Mouse (Mus musculus) kidney, postnatal 36 days (tissue): Measurements from ENCODE around the gene Tbx6.
A peak's percentile ranks its signal among the peaks of the same experiment; 100 is the strongest.

Experiments
- DNase-seq, 2 experiments: peaks; one replicate each; pipeline ENCODE4 v3.0.0; 2021 to 2022; ENCODE audit warnings: mixed read lengths in 2 of 2

The Tbx6 gene

DNA sequence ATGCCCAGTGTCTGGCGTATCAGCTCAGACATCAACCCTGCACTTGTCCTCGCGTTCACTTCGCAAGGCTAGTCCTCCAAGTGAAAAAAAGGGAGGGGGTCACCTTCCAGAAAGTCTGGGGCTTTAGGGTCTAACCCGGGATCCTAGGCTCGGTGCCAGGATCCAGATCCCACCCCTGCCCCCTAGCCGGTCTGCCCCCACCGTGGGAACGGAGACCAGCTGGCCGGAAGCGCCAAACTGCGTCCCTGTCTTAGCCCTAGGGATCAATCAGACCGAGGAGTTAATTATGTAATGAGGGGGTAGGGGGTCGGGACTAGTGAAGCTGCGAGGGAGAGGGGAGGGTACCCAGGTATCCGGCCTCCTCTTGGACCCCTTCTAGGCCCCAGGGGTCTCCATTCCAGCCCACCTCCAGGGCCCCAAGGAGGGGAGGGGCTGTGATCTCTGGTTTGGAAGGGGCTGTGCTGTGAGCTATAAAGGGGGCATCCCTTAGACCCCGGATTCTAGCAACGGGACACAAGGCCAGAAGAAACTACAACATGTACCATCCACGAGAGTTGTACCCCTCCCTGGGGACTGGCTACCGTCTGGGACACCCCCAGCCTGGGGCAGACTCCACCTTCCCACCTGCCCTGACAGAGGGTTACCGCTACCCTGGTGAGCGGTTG is at the start of gene Tbx6:
Gene Tbx6 (plus strand): TSS at position 513 of the 665 bp plus-strand sequence.
- peak in 1 of 2 experiments; percentile 42 for DNase-seq

DNA sequence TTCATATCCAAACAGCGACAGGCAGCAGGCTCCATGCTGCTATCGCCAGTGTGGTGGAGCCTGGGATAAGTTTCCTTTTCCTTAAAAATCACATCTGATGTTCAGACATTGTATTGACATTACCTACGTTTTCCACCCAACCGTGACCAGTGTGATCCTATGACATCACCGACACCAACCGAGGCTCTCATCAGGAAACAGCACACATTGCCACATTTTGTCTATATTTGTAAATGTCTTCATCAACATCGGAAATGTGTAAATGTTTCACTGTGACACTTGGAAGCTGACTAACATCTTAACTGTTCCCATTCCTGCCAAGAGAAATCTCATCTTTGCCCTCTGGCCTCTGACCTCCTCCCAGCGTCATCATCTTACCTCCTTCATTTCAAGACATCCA is 45.2 kb upstream of the Tbx6 start:
- no peak for DNase-seq

DNA sequence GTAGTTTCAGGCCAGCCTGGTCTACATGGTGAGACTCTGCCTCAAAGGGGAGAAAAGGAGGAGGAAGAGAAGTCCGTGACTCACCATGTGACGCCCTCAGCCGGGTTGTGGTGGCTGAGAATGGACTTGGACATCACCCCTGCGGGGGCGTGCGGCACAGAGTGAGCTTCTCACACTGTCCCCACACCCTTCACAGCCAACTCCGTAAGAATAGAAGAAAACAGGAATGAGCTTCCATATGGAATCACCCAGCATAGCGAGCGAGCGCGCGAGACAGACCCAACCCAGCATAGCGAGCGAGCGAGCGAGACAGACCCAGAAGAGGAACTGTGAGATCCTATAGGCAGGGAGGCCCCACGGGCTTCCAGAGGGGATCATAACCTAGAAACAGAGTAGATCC is 41.7 kb upstream of the Tbx6 start:
- DNase-seq = no peak

DNA sequence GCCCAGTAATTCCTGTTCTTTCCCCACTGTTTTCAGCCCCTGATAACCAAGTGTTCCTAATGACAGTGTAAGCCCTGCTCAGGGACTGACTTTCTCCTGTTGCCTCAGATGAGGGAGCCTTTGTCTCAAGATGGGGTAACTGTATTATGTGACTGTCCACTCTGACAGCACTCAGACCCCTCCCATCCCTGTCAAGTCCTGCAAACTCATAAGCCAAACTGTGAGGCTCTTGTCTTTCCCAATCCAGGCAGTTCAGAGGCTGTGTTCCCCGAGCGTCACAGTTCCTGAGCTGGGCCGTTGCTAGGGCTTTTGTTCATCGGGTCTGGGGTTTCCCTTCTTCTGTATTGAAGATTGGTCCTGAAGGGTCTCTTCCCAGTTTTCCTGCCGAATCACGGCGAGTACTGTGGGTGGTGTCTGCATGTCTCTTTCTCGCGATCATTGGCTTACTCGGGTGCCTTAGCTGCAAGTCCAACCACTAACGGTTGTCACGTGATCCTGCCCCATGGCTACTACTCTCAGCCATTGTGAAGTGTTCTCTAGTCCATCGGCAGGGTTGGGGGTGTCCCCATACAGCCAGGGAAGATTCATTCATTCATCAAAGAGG is 41.0 kb upstream of the Tbx6 start:
- no peak for DNase-seq

DNA sequence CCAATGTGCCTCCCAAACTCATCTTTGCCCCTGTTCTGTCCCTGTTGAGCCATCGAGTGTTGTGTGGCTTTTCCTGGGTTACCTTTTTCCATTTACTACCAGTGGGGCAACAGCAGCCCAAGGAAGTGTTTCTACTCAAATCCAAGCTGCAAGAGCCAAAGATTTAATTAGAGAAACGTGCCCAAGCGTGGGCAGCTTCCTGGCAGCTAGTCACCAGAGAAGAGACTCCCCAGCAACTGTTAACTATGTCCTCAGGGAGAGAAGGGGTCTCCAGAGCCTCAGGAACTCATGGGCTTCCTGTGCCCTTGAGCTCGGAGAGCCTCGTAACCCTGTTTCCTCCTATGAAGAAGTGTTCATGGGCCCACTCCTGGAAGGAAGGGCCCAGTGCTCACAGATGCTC is 40.3 kb upstream of the Tbx6 start:
- no peak for DNase-seq

DNA sequence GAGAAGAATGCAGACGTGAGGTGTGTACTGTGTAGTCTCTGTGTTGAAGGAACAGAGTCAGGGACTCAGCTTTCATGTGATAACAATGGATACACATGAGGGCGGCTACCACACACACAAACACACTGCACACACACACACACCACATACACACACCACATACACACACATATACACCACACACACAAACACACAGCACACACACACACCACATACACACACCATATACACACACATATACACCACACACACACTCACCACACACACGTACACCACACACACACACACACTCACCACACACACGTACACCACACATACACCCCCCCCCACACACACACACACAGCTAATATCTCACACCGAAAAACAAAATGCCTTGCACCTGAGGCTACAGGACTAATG is 39.8 kb upstream of the Tbx6 start:
- DNase-seq = no peak

DNA sequence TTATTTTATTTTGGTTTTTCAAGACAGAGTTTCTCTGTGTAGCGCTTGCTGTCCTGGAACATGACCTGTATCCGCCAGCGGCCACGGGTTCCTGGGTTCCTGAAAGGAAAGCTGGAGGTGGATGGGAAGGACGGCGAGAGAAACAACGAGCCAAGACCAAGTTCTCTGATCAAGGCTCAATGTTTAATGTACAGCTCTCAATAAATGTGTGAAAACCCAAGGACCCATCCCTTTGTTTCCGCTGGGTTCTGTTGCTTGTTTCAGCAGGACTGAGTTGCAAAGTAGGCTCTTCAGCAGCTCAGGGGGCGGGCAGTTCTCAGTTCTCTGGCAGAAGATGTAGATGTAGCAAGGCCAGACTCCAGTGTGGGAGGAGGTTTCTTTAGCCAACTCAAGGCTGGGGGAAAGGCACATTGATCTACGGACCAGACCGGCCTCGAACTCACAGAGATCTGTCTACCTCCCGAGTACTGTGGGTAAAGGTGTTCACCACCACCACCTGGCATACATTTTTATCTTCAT is 39.3 kb upstream of the Tbx6 start:
- no peak for DNase-seq

DNA sequence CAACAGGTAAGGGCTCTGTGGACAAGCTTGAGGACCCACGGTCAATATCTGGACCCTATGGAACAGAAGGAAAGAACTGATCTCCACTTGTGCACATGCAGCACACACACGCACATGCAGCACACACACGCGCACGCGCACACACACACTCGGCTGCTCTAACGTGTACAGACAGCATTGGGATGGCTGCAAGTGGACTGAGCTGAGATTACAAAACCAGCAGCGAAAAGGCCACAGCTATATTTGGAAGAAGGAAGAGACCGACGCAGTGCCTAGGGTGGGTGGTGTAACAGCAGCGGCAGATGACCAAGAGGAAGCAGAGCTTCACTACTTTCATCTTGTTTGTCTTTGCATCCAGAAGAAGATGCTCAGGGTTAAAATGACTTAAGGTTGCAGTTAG is 35.2 kb upstream of the Tbx6 start:
- peak in 1 of 2 experiments; percentile 16 for DNase-seq

DNA sequence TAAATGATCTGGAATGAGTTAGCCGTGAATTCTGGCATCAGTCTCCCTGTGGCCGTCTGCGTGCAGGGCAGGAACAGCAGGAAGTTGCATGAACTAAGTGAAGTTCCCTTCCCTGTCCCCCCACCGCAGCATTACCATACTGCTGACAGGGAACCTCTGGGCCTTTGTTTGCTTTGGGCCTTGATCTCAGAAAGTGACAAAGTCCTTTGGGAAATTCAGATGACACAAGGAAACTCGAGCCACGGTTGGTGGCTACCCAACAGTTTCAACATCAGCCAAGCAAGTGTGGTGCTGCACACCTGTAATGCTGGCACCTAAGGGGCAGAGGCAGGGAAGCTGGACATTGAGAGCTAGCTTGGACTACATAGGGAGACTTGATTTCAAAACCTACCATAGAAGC is 34.5 kb upstream of the Tbx6 start:
- DNase-seq = peak in 1 of 2 experiments; percentile 16

DNA sequence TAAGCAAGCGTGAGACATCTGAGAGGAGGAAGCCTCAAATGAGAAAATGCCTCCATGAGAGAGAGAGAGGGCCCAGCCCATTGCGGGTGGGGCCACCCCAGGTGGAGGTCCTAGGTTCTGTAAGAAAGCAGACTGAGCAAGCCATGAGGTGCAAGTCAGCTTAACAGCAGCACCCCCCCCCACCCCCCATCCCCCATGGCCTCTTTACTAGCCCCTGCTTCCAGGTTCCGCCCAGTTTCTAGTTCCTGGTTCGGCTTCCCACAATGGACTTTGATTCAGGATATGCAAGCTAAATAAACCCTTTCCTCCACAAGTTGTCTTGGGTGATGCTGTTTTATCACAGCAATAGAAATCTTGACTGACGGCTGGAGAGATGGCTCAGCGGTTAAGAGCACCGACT is 32.5 kb upstream of the Tbx6 start:
- no peak for DNase-seq

DNA sequence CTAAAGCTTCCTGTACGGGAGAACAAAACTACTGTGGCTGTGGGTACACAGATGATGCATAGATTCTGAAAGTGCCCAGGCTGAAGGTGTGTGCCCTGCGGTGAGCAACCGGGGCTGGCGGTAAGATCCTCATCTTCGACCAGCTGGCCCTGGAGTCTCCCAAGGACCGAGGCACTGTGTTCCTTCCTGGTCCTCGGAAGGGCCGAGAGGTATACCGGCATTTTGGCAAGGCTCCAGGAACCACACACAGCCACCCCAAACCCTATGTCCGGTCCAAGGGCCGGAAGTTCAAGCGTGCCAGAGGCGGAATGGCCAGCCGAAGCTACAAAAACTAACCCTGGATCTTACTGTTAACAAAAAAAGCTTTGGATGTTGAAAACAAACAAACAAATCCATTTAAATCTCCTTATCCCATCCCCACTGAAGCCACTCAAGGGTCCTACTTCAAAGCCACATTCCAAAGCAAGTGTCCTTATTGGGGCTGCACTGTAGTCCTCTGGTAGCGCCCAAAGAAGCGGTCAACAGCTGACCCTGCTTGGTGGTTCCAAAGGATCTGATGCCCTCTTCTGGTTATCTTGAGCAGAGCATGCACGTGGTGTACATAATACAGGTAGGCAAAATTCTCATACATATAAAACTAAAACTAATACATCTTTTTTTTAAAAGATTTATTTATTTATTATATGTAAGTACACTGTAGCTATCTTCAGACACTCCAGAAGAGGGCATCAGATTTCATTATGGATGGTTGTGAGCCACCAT is 31.5 kb upstream of the Tbx6 start:
- DNase-seq = no peak

DNA sequence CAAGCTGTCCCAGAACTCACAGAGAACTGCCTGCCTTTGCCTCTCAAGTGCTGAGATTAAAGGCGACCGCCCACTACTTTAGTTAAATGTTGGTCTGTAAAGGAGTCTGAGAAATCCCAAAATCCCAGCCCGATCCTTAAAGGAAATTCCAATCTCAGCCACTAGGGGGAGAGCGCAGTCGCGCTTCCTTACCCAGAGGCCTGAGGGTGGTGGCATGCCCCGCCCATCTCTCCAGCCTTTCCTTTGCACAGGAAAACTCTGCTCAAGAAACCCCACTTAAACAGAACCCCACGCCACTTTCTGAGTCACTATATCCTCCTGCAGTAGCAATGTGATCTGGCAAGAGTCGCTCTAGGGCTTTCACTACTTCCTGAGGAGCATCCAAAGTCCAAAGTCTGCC is 26.4 kb upstream of the Tbx6 start:
- DNase-seq = peak; percentile 87 to 90

DNA sequence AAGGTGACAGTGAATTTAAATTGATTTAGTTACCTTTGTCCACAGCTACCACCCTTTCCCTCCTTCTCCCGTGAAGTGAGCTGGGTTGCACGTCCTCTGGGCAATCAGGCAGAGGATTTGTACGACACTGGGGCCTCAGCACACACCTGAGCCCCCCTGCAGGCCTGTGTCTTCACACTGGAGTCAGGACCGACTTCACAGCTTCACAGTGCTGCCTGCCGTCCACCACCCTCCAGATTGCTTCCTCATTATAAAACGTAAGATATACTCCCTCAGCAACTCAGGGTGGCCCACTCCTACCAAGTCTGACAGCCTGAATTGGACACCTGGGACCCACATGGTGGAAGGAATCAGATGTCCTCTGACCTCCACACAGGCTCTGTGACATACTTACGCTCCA is 22.7 kb upstream of the Tbx6 start:
- DNase-seq = no peak

DNA sequence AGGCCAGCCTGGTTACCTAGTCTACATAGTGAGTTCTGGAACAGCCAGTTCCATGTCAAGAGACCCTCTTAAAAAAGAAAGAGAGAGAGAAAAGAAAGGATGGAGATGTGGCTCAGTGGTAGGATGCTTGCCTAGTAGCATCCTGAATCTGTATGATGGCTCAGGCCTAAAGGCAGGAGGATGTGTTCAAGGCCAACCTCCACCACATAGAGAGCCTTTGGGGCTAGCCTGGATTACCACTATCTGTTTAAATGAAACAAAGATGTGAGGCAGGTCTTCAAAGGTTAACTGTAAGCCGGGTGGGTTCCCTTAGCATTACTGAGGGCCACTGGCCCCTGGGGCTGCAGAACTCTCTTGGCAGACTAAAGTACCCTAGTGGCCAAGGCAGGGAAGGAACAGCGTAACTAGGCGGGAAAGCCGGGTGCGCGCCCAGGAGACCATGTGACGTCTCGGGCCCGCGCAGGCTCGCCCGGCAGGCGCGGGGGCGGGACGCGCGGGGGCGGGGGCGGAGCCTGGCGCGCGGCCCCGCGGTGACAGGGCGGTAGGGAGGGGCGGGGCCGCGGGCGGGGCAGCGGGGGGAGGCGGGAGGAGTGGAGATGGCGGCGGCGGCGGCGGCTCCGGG is 22.1 kb upstream of the Tbx6 start, which contains the start of gene Mapk3:
Gene Mapk3 (plus strand): TSS at position 552 of the 622 bp plus-strand sequence.
- peak; percentile 93 for DNase-seq

DNA sequence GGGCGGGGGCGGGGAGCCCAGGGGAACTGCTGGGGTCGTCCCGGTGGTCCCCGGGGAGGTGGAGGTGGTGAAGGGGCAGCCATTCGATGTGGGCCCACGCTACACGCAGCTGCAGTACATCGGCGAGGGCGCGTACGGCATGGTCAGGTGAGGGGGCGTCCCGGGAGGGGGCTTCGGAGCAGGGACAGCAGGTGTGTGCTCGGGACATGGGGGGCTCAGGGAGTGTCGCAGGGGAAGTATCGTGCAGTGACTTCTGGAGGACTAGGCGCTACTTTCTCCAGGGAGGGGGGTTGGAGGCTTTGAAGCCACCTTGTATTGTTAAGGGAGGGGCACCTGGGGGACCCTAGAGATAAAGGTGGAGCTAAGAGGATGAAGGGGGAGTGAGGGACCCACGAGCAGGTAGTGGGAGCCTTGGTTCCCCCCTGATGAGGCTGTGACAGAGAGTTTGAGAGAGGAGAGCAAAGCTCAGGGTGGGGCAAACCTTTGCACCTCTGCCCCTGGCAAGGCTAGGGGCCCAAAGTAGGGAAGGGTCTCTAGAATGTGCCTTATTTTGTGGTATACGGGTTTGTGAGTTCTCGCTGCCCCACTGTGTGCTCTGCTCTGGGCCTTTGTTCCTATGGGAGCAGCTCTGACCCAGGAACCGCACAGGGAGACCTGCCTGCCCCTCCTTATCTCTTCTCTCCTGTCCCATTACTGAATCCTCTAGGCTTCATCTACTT is 21.5 kb upstream of the Tbx6 start:
- no peak for DNase-seq

DNA sequence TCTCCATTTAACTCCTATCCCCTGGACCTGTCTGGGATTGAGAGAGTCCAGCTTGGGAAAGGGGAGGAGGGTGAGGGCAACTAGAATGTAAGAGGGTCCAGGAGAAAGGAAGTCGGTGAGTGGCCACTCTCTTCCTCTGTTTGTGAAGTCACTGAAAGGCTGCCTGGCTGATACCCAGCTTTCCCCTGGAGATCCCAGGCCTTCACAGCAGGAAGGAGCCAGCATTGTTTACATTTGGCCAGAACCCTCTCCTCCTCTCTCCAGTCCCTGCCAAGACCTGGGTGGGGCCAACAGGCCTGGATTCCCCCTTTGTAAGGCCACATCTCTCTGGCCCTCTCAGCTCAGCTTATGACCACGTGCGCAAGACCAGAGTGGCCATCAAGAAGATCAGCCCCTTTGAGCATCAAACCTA is 20.9 kb upstream of the Tbx6 start:
- DNase-seq = peak; percentile 75 to 79

DNA sequence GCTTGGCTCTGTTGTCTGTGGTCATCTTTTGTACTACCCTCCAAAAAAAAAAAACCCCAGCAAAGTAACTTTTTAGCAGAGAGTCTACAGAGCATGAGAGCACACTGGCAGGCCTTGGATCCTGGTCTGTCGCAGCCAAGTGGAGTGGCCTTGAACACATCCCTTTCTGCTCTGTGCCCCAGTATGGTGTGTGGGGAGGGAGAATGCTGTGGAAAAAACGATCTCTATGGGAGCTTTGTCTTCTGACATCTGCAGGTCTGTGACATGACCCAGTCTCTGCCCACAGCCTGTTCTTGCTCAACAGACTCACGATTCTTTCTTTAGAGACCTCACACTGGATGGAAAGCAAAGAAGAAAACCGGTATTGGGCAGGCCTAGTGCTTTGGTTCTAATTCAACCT is 20.3 kb upstream of the Tbx6 start:
- no peak for DNase-seq

DNA sequence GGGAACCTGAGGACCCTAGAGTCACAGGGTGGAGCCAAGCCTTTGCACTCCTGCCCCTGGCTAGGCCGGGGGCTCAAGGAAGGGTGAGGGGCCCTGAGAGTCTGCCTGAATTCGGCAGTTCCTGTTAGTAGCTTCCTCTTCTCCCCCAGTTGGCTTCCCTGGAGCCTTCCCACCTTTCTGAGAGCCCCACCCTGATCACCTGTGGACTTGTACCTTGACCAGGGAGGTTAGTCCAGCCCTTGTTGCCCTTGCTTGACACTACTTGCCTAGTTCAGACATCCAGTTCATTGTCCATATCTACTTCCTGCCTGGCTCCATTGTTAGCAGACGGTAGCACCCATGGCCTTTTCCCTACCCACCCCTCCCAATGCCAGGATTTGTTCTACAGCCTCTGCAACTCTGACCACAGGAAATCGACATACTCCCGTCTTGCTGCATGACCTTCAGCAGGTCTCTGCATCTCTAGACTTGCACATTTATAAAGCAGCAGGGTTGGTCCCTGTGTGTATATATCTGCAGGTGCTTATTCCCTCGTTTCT is 19.7 kb upstream of the Tbx6 start:
- DNase-seq = no peak

DNA sequence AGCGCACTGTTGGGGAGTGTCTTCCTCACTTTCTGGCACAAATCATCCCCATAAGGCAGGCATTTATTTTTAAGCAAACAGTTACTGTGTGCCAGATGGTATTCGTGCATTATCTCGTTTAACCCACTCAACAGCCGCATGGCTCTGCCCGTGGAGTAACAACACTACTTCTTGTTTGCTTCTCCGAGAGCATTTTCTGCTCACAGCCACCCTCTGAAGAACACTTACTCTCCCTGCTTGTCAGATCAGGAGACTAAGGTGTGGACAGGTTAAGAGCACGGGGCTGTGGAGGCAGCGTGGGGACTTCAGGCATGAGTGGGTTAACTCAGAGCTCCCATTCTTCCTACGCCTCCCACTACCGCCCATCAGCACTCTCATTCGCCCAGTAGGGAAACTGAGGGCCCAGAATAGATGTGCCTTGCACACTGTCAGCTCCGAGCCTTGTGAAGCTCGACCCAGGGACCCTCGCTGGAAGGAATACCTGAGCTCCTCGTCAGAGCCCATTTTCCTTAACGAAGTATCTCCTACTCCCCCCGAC is 18.7 kb upstream of the Tbx6 start:
- no peak for DNase-seq

DNA sequence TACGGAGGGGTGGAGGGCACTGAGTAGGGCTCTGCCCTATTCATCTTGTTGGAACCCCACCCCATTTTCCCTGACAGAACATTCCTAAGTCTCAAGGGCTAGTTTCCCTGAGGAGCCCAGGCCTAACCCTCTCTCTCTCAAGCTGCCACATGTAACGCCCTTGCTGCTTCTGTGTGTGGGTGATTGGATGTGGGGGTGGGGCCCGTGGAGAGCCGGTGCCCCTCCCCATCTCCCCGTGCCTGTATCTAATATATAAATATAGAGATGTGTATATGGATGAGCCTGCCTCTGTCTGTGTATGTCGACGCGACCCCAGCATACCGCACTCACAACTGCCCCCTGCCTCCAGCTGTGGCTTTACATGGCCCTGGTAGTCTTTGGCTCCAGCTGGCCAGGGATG is 15.7 kb upstream of the Tbx6 start:
- DNase-seq = no peak

DNA sequence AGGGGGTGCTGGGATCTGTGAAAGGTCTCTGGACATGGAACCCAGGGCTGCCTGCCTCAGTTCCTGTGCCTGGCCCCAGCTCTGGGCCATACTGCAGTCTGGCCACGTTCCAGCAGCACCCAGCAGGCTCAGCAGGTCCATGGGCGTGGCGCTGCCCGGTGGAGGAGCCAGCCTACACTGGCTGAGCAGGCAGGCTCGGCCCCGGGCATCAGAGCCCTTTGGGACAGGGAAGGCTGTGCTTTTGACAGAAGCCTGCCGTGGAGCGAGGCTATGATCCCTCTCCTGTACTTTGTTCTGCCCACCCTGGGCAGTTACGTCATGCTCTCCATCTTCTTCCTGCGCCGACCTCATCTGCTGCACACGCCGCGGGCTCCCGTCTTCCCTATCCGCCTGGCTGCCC is 15.1 kb upstream of the Tbx6 start, which contains the start of gene Gdpd3:
Gene Gdpd3 (plus strand): TSS at position 134 of the 400 bp plus-strand sequence.
- DNase-seq = peak; percentile 68 to 80

DNA sequence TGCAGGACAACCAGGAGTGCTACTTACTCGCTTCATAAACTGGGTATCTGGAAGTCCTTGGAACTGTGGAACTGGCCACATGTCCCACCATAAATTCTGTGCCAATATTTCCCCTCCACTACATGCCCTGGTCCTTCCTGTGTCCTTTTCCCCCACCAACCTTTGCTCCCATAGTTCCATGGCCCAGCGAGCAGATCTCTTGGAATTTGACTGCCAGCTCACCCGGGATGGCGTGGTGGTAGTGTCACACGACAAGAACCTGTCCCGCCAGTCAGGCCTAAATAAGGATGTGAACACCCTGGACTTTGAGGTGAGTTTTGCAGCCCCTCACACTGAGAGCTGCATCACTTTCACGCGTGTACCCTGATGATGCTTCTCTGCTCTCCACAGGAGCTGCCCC is 14.3 kb upstream of the Tbx6 start:
- peak in 1 of 2 experiments; percentile 52 for DNase-seq
